Mouse (Mus musculus) hindlimb bud, embryonic 11.5 days (tissue): ENCODE measurements around the gene Gpr35.
"Not testable (repeated sequence)": the region's sequence is repeated elsewhere in the genome, so short reads cannot be mapped to it uniquely, and the experiment has no call there.

Experiments used
- DNase-seq: peaks from one replicate; pipeline ENCODE4 v3.0.0-alpha.2; 2012; ENCODE audit warnings: low read depth, low spot score; ENCODE audit errors: extremely low spot score

Gene Gpr35

DNA sequence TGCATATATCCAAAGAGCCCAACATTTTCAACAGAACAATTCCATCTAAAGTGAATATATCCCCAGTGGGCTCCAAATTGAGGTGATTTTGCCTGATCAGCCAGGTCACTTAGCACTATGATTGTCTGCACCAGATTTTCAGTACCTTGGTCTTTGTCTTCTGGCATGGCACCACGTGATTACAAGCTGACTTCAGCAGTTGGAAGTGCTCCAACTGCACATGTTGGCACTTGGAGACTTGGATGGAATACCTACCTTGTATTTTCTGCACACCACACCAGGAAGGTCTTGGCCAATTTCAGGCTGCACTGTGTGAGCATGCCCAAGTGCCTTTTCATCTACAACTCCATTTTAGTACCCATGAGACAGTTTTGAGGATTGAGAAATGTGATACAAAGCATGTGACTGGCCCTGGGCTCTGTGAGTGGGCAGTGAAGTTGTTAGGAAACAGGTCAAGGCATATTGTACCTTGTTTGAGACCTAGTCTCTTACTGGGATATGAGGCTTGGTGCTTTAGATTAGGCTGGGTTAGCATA is 20.4 kb upstream of the Gpr35 start:
- no peak for DNase-seq

DNA sequence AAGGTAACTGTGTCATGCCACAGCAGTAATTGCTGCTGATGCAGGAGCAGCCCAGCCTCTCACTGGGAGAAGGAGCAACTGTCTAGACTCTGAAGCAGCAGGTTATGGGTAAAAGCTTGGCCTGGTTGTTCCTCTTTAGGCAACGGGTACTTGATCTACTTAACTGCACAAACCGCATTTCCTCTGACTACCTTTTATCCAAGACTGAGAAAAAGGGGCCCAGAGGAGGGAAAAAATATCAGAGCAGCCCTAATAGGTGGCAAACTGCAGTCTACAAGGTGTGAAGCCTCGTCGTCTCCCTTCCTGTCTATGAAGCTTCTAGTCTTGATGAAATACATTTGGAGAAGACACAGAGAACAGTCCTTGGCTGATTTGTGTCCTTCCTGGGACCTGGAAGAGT is 17.1 kb upstream of the Gpr35 start:
- DNase-seq, result no peak

DNA sequence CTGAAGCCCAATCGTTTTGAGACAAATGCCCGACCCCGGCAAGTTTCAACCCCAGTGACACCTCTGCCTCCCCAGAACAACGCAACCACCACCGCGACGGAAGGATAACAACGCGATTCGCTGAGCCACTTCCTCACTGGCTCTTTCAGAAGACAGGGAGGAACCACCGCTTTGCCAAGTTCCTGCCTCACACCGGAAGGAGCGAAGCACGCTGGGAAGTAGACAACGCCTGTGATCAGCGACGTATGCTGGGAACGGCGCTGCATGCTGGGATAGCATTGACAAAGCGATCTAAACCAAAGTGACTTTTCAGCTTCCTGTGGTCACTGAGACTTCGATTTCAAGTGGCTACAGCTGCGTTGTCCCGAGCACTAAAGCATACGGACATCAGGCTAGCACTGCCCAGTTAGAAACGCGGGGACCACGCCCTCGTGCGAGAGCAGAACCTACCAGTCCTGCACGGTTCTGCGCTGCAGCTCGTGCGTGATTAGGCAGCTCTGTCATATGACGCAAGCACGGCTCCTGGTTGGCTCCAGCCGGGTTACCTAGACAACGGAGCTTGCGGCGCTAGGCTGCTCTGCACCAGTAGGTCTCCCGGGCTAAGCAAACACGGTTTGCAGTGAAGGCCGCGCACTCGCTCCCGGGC is 16.4 kb upstream of the Gpr35 start, which contains the start of gene Capn10:
TSS of gene Capn10 (plus strand) at position 195 of the 646 bp plus-strand sequence.
- peak; percentile 93 for DNase-seq

DNA sequence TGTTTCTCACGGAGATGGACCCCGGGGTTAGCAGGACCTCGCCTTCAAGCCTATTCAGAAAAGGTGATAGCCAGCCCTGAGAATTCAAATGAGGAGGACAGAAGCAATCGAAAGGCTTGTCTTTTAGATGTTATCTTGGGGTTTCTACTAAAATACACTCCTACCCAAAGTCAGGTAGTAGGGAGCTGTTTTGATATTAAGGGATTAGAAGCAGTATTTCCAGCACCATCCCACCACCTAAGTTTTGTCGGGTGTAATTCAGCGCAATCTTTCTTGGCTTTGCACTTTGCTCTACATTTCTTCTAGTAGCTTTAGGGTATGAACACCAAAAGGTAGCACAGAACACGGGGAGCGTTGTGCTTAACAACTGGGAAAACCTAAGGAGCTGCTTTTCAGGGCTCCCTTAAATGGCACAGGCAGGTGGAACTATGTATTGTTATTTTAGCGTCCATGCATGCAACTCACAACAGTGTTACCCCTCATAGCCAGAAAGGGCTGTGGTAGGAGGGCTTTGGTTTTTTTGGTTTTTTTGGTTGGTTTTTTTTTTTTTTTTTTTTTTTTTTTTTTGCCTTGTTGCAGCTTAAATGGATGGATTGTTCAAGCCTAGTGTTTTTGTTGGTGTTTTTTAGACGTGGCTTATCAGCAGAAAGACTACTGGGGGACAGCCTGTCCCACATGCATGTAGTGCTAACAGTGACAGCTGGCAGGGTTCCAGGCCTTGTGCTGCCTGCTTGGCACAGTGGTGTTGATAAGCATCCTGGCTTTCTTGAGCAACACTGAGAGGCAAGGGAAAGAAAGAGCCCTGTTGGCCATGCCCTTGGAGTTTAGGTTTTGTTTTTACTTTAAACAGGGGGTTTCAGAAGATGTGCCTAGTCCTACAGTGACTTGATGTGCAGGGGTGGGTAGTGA is 15.4 kb upstream of the Gpr35 start:
- DNase-seq, result no peak

DNA sequence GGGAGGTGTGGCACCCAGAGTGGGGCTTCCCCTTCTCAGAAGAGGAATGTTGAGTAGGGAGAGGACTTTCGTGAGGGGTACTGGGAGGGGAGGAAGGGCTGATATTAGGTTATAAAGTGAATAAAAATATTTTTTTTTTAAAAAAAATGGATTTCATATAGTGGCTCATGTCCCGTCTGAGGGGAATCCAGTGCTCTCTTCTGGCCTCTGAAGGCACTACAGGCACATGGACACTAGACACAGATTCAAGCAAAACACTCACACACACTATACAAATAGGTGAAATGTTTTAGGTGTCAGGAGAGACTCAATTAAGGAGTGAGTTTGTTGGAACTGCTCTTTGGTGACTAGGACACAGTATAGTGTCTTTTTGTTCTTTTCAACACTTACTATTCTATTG is 14.7 kb upstream of the Gpr35 start:
- DNase-seq, result no peak

DNA sequence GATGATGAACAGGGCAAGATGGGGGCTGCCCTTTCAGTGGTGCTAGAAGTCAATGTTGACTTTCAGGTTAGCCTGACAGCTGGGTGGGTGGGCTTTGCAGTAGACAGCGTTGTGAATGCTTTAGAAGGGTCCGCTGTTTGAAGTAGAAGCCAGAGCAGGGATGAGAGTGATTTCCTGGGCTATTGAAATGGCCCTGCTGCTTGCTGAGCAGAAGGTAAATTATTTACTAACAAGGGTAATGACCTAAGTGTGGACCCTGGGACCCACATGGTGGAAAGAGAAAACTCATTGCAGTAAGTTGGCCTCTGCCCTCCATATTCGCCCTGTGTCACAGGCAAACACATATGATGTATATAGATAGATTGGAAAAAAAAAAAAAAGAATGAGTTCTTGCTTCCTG is 14.2 kb upstream of the Gpr35 start:
- no peak for DNase-seq

DNA sequence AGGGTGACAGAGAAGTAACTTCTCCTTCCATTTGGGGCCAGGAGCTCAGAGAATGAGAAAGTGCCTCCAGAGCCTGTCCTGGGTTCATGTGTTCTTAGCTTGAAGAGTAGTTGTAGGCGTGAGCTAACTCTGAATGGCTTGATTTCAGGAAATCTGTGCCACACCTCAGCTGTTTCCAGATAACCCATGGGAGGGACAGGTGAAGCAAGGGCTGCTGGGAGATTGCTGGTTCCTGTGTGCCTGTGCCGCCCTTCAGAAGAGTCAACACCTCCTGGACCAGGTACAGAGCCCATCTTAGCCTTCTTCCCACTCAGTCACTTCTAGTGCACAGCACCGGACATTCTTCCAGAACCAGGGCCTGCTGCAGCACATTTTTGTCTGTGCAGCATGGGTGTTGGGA is 12.9 kb upstream of the Gpr35 start:
- no peak for DNase-seq

DNA sequence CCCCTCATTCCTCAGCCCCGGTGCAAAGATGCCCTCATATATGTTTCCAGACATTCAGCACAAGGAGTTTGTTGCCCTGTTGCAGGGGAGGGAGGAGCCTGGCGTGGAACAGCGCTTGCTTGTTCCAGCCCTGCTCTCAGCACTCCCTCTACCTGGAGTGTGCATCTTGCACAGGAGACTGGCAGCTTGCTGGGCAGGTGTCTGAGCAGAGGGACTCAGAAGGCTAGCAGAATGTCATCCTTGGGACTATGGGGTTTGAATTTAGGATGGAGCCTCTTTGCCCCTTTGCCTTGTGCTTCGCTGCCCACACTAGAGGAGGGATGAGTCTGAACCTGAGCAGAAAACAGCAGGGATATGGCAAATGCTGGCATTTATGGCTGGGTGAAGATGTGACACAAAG is 10.9 kb upstream of the Gpr35 start:
- no peak for DNase-seq

DNA sequence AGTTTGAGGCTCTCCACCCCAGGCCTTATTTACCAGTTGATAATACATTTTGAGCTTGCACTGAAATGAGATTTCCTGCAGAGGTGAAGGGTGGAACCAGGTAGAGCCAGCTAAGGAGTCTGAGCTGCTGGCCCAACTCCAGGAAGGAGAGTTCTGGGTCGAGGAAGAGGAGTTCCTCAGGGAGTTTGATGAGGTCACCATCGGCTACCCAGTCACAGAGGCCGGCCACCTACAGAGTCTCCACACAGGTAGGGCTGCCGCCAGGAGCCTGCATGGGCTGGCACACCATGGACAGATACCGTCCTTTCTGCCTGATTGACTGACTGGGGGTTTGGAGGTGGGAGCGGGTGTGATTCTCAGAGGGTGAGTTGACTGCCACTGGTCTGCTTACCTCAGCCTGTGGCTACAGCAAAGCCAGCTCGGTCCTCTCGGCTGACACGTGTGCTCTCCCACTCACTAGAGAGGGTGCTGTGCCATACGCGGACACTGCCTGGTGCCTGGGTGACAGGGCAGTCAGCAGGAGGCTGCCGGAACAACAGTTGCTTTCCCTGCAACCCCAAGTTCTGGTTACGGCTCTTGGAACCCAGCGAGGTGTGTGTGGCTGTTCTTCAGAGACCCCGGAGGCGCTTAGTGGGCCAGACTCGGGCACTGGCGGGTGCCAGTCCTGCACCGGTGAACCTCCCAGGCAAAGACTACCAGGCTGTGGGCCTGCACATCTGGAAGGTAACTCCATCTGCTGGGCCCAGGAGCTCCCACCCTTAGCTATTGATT is 7.3 kb upstream of the Gpr35 start:
- DNase-seq, result no peak

DNA sequence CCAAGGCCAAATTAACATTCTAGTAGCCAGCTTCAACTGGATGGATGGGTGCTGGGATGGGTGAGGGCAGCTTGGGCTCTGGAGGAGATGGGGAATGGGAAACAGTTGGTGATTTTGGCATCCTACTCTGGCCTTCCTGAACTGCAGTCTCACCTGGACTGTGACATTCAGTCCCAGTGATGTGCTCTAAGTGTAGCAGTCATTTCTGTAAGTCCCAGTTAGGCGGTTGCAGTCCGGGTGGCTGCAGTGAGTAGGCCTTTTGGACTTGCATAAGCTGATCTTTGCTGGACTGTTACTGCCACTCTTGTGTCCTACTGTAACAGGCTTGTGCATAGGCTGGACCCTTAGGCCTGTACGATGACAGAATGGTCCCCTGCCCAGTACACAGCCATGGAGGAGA is 2.7 kb upstream of the Gpr35 start:
- no peak for DNase-seq

DNA sequence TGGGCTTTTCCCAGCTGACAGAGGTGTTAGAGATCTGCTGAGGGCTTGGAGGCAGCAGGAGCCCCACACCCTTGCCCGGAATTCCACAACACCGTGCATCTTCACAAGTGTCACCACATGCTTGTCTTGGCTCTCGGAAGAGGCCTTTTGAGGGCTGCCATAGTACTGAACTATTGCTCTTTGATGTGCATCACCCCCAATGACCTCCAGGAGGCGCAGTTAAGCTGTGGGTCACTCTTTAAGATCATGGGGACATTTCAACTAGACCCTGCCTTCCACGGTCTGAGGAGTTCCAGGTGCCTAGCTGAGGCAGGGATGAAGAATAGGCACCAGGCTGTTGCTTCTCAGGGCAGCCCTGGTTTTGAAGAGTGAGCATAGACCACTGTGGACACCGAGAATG is 1.2 kb upstream of the Gpr35 start:
- no peak for DNase-seq

DNA sequence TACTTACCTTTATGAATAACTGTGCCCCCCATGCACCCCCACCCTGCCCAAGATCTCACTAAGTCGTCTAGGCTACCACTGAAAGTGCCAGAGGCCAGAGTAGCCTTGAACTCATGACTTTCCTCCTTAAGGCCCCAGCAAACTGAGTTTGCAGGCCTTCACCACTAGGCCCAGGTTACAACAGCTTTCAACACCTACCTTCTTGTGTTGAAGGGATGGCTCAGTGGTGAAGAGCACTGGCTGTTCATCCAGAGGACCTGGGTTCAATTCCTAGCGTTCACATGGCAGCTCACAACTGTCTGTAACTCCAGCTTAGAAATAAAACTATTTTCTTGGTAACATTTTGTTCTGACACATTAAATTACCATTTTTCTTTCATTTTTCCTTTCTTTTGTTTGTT is 3.0 kb downstream of the Gpr35 start:
- no peak for DNase-seq

DNA sequence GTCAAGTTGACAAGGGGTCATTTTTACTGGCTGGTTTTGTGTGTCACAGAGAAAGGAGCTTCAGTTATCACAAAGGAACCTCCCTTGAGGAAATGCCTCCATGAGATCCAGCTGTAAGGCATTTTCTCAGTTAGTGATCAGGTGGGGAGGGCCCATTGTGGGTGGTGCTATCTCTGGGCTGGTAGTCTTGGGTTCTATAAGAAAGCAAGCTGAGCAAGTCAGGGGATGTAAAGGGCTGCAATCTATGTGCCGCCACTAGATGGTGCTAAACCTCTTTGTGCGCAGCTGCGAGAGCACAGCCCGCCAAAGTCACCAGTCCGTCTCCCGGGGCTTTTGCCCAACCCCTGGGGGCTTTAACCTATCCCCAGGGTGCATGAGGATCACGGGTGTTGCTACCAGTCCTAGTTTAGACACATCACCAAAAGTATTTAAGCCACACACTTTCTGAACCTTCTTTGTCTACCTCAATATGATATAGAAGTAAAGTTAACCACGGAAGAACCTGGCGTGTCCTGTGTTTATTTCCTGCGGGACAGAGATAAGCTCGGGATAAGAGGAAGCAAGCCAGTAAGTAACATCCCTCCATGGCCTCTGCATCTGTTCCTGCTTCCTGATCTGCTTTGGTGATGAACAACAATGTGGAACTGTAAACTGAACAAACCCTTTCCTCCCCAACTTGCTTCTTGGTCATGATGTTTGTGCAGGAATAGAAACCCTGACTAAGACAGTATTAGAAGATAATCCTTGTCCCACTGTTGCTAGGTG is 6.1 kb downstream of the Gpr35 start:
- DNase-seq, result not testable (repeated sequence)

DNA sequence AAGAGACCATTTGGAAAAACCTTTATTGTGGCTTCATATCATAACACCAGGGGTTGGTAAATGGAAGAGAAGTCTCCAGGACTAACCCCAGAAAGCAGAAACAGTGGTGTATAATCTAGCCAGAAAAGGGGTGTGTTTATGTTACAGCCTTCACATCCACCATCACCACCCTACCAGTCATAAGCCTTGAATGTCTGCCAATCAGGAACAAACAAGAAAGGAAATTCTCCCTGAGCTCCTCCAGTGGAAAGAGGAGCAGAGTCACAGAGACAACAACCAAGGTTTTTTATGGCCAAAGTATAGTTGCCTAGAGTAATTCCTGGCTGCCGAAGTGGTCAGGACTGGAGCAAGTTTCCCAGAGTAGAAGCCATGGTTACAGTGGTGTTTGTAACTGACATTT is 8.3 kb downstream of the Gpr35 start:
- DNase-seq, result no peak

DNA sequence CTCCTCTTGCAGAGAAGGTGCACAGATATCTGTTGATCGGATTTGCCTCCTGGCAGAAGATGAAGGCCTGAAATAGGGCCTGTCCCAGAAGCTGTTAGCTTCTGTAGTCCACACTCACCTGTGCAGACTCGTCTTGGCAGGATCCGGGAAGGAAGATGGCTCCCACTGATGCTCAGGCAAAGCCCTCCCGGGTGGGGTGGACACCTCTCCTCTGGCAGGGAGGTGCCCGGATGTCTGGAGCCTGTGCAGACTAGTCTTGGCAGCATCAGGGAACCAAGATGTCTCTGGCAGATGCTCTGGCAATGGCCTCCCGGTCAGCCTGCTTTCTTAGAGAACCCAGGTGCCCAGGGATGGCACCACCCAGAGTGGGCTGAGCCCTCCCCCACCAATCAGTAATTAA is 20.1 kb downstream of the Gpr35 start:
- not testable (repeated sequence) for DNase-seq

DNA sequence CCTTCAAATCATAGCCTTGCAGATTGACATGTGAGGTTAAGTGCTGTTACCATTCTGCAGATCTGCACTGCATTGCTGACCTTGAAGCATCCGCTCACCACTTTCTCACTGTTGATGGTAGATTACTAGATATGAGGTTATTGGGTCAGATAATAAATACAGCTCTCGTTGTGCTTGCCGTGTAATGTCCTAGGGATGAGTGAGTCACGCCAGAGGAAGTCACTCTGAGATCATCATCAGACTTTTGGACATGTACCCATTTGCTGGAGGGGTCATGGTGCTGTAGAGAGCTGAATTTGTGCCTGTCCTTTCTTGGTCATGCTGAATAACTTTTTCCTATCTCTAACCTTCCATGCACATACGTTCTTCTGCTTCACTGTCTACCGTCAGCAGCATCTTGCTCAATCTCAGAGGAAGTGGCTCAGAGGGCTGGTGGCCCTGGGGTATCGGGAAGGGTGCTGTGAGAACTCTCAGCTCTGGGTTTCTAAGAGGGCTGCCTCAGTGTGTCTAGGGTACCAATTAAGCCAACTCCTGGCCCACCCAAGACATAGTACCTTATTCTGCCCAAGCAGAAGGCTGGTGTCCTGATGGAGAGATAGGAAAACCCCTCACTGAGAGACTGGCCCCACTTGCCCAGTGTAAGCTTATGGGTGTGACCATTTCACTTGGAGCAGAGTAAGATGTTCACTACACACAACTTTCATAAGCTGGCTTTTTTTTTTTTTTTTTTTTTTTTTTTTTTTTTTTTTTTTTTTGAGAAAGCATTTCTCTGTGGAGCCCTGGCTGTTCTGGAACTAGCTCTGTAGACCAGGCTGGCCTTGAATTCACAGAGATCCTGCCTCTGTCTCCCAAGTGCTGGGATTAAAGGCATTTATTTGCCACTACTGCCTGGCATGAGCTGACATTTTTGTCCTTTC is 21.5 kb downstream of the Gpr35 start:
- no peak for DNase-seq

DNA sequence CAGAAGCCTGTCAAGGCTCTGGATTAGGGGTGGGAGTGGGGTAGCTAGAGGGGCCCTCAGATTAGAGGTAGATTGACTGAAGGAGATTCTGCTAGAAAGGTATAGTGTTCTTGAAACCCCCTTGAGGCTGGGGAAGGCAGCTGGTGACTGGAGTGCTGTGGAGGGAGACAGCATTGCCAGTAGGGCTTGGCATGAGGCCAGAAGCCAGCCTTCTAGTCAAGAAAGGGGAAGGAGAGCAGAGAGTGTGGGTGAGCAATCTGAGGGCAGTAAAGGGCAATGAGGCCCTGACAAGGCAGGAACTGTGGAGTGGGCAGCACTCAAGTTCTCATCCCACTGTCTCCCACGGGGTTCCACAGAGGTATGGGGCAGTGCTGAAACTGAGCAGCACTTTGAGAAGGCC is 22.2 kb downstream of the Gpr35 start:
- no peak for DNase-seq

DNA sequence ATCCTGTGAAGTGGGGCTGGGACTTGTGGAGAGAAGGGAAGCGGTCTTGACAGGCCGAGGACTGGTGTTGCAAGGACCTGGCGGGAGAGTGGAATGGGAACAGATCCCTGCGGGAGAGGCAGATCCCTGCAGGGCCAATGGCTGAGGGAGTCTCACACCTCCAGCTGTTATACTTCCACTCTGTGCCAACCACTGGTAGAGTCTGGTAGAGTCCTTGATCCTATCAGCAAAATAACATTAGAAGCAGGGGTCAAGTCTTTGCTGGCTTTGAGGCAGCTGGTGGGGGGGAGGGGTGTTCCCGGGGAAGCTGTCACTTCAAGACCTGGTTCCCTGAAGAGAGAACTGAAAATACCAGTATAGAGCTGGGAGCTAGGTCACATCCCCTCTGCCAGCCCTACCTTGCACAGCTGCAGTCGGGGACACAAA is 25.5 kb downstream of the Gpr35 start:
- DNase-seq, result no peak

DNA sequence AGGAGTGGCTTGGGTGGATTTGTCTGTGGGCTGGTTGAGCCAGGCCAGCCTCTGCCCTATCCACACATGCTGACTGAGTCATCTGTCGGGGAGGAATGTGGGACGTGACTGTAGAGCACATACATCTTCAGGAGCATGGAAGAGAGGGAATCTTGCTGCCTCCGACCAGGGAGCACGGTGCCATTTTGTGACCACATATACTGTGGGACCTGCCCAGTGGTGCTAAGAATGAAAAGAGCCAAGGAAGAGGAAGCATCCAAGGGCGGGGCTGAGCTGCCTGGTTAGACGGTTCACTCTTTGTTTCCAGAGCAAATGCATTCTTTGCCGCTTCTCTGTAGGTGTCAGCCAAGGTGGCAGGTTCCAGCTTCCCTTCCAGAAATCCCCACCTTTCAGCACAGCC is 28.0 kb downstream of the Gpr35 start:
- no peak for DNase-seq
